Mouse (Mus musculus): Measurements from ENCODE around the gene Tradd.

DNA sequence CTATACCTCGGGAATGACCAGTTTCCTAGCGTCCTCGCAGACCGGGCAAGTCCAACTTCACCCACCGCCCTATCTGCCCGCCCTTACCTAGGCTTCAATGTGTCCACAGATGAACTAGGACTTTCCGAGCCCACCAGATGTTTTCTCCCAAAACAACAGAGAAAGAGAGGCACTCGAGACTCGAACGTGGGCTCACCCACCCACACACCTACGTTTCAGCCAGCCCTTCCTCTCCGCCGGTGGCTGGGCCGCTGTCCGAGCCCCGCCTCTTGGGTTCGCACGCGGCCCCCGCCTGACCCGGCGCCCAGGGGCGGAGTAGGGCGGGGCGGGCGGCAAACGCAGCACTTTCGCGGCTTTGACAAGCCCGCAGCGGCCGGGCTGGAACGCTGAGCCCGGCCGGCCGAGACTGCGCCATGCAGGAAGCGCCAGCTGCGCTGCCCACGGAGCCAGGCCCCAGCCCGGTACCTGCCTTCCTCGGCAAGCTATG, 5.1 kb upstream of the Tradd start, which contains the start of gene Hsf4:
- no peak for TF ChIP-seq CTCF (IDR thresholded peaks at IDR 0.05; ENCODE audit: low read depth)
- TF ChIP-seq EP300 (IDR thresholded peaks at IDR 0.05; ENCODE audit: low read depth), result no peak

Data from liver, embryonic 14.5 days (tissue).